Mouse (Mus musculus) MEL (cell line): Measurements from ENCODE around the gene Ryr3. TPM values are rescaled to one million over a fixed set of nuclear protein-coding genes. Genes with fewer than 3 reads are reported as not detected.

Experiments
- DNase-seq: peaks from one replicate; pipeline ENCODE4 v3.0.0; 2011; ENCODE audit warnings: low read depth, low spot score
- H3K27ac ChIP-seq: 2 replicates; pipeline ENCODE4 v1.5.1; 2012; ENCODE audit warnings: low read depth, mild to moderate bottlenecking, control low read depth, low read length, moderate library complexity; ENCODE audit not compliant: control insufficient read depth
- H3K27me3 ChIP-seq, 2 experiments: fragments of 150-350 bp in 1 of 2; sonication (generic) in 1 of 2; 2 replicates each; pipeline ENCODE4 v1.6.1; 2012; ENCODE audit warnings: low read length in 2 of 2, mild to moderate bottlenecking in 2 of 2, improper control_type of control experiment in 1 of 2, moderate library complexity in 1 of 2; ENCODE audit not compliant: insufficient read depth in 2 of 2, control insufficient read depth in 1 of 2
- H3K36me3 ChIP-seq, 2 experiments: 2 replicates each; pipeline ENCODE4 v1.6.1; 2012 to 2014; ENCODE audit warnings: low read length in 2 of 2, improper control_type of control experiment in 1 of 2, inconsistent platforms in 1 of 2, mild to moderate bottlenecking in 1 of 2; ENCODE audit not compliant: insufficient read depth in 2 of 2, control insufficient read depth in 1 of 2
- H3K4me1 ChIP-seq, 2 experiments: fragments of 150-350 bp in 1 of 2; sonication (generic) in 1 of 2; 2 replicates each; pipeline ENCODE4 v1.6.1; 2012; ENCODE audit warnings: low read length in 2 of 2, improper control_type of control experiment in 1 of 2, mild to moderate bottlenecking in 1 of 2; ENCODE audit not compliant: insufficient read depth in 2 of 2, control insufficient read depth in 1 of 2
- H3K4me3 ChIP-seq, 2 experiments: fragments of 150-350 bp in 1 of 2; sonication (generic) in 1 of 2; 2 replicates each; pipeline ENCODE4 v1.5.1; 2012; ENCODE audit warnings: low read depth in 2 of 2, low read length in 2 of 2, mild to moderate bottlenecking in 2 of 2, moderate library complexity in 2 of 2, control low read depth in 1 of 2, improper control_type of control experiment in 1 of 2; ENCODE audit not compliant: control insufficient read depth in 1 of 2, insufficient read depth in 1 of 2
- H3K79me2 ChIP-seq: 2 replicates; pipeline ENCODE4 v1.6.1; 2012; ENCODE audit warnings: mild to moderate bottlenecking, low read length, moderate library complexity; ENCODE audit not compliant: control insufficient read depth, poor library complexity, insufficient read depth
- H3K9ac ChIP-seq: 2 replicates; pipeline ENCODE4 v1.6.1; 2012; ENCODE audit warnings: low read depth, mild to moderate bottlenecking, control low read depth, low read length, moderate library complexity; ENCODE audit not compliant: control insufficient read depth, poor library complexity, severe bottlenecking
- H3K9me3 ChIP-seq: fragments of 150-350 bp; sonication (generic); replicated peaks from 2 replicates; pipeline ENCODE4 v1.6.1; 2012; ENCODE audit warnings: mild to moderate bottlenecking, low read length, improper control_type of control experiment, moderate library complexity; ENCODE audit not compliant: insufficient read depth
- BHLHE40 ChIP-seq: IDR thresholded peaks from 2 replicates; pipeline ENCODE4 v1.6.1; 2012; ENCODE audit warnings: low read depth, mild to moderate bottlenecking, inconsistent platforms, low read length, improper control_type of control experiment, borderline replicate concordance
- CHD2 ChIP-seq: IDR thresholded peaks from 2 replicates; pipeline ENCODE4 v1.6.1; 2011; ENCODE audit warnings: low read length, improper control_type of control experiment
- CTCF ChIP-seq, 3 experiments: IDR thresholded peaks in 2 of 3; conservative IDR thresholded peaks in 1 of 3; 2 replicates each; pipeline ENCODE4 v1.5.1; 2011 to 2012; ENCODE audit warnings: low read length in 3 of 3, low read depth in 2 of 3, mild to moderate bottlenecking in 2 of 3, improper control_type of control experiment in 1 of 3, inconsistent platforms in 1 of 3, mixed read lengths in 1 of 3, moderate library complexity in 1 of 3; ENCODE audit not compliant: control insufficient read depth in 1 of 3, insufficient read depth in 1 of 3, poor library complexity in 1 of 3, severe bottlenecking in 1 of 3
- EP300 ChIP-seq, 2 experiments: IDR thresholded peaks; 2 replicates each; pipeline ENCODE4 v1.6.1; 2011; ENCODE audit warnings: improper control_type of control experiment in 2 of 2, low read length in 2 of 2, low read depth in 1 of 2, mild to moderate bottlenecking in 1 of 2
- GABPA ChIP-seq: IDR thresholded peaks from 2 replicates; pipeline ENCODE4 v1.6.1; 2012; ENCODE audit warnings: low read depth, mild to moderate bottlenecking, inconsistent platforms, low read length, improper control_type of control experiment, moderate library complexity
- GATA1 ChIP-seq: IDR thresholded peaks from 2 replicates; pipeline ENCODE4 v1.6.1; 2011; ENCODE audit warnings: low read depth, low read length, improper control_type of control experiment
- HCFC1 ChIP-seq: IDR thresholded peaks from 2 replicates; pipeline ENCODE4 v1.6.1; 2012; ENCODE audit warnings: low read depth, mild to moderate bottlenecking, inconsistent platforms, low read length, improper control_type of control experiment, moderate library complexity
- MAFK ChIP-seq: IDR thresholded peaks from 2 replicates; pipeline ENCODE4 v1.6.1; 2011; ENCODE audit warnings: low read depth, mild to moderate bottlenecking, low read length, improper control_type of control experiment, borderline replicate concordance
- MAX ChIP-seq: IDR thresholded peaks from 2 replicates; pipeline ENCODE4 v1.6.1; 2011; ENCODE audit warnings: low read length, improper control_type of control experiment
- MEF2A ChIP-seq: IDR thresholded peaks from 2 replicates; pipeline ENCODE4 v1.6.1; 2014; ENCODE audit warnings: low read depth, mild to moderate bottlenecking, inconsistent platforms, low read length, improper control_type of control experiment; ENCODE audit not compliant: poor library complexity, insufficient replicate concordance, severe bottlenecking; ENCODE audit errors: extremely low read depth
- MYC ChIP-seq: IDR thresholded peaks from 2 replicates; pipeline ENCODE4 v1.6.1; 2011; ENCODE audit warnings: low read depth, mild to moderate bottlenecking, low read length, improper control_type of control experiment, moderate library complexity
- NELFE ChIP-seq: IDR thresholded peaks from 2 replicates; pipeline ENCODE4 v1.6.1; 2011; ENCODE audit warnings: low read depth, low read length, improper control_type of control experiment
- POLR2A ChIP-seq, 2 experiments: IDR thresholded peaks; 2 replicates each; pipeline ENCODE4 v1.6.1; 2011 to 2012; ENCODE audit warnings: low read length in 2 of 2, mild to moderate bottlenecking in 2 of 2, control low read depth in 1 of 2, improper control_type of control experiment in 1 of 2, low read depth in 1 of 2, moderate library complexity in 1 of 2; ENCODE audit not compliant: control insufficient read depth in 1 of 2, insufficient read depth in 1 of 2, poor library complexity in 1 of 2
- POLR2AphosphoS5 ChIP-seq: IDR thresholded peaks from 2 replicates; pipeline ENCODE4 v1.6.1; 2012; ENCODE audit warnings: low read depth, borderline replicate concordance, mild to moderate bottlenecking, inconsistent platforms, low read length, moderate library complexity, mixed read lengths
- RCOR1 ChIP-seq: IDR thresholded peaks from 2 replicates; pipeline ENCODE4 v1.6.1; 2012; ENCODE audit warnings: low read depth, mild to moderate bottlenecking, inconsistent platforms, low read length, improper control_type of control experiment
- SMC3 ChIP-seq: IDR thresholded peaks from 2 replicates; pipeline ENCODE4 v1.6.1; 2011; ENCODE audit warnings: low read depth, low read length, improper control_type of control experiment
- TAL1 ChIP-seq: IDR thresholded peaks from 2 replicates; pipeline ENCODE4 v1.6.1; 2012; ENCODE audit warnings: mild to moderate bottlenecking, inconsistent platforms, low read length, moderate library complexity, mixed read lengths
- TCF12 ChIP-seq: IDR thresholded peaks from 2 replicates; pipeline ENCODE4 v1.6.1; 2014; ENCODE audit warnings: low read depth, mild to moderate bottlenecking, inconsistent platforms, low read length, improper control_type of control experiment, moderate library complexity
- UBTF ChIP-seq: IDR thresholded peaks from 2 replicates; pipeline ENCODE4 v1.6.1; 2012; ENCODE audit warnings: low read depth, mild to moderate bottlenecking, inconsistent platforms, low read length, improper control_type of control experiment, moderate library complexity, borderline replicate concordance; ENCODE audit not compliant: insufficient read depth
- USF1 ChIP-seq: IDR thresholded peaks from 2 replicates; pipeline ENCODE4 v1.6.1; 2014; ENCODE audit warnings: low read depth, mild to moderate bottlenecking, inconsistent platforms, low read length, improper control_type of control experiment, moderate library complexity
- USF2 ChIP-seq, 2 experiments: IDR thresholded peaks; 2 replicates each; pipeline ENCODE4 v1.6.1; 2011 to 2012; ENCODE audit warnings: improper control_type of control experiment in 2 of 2, low read length in 2 of 2, borderline replicate concordance in 1 of 2, inconsistent platforms in 1 of 2, low read depth in 1 of 2, mild to moderate bottlenecking in 1 of 2; ENCODE audit not compliant: insufficient read depth in 1 of 2
- ZNF384 ChIP-seq: IDR thresholded peaks from 2 replicates; pipeline ENCODE4 v1.6.1; 2012; ENCODE audit warnings: low read depth, mild to moderate bottlenecking, inconsistent platforms, low read length, improper control_type of control experiment
- polyA plus RNA-seq, 2 experiments: library from polyadenylated mRNA; stranded (reverse) in 1 of 2; unstranded in 1 of 2; fragments of >175 nt in 1 of 2; fragments of >200 nt in 1 of 2; gene quantifications; 2 replicates each; pipeline versions ENCODE4 v1.2.1 to v1.2.4; 2012; ENCODE audit warnings: low replicate concordance in 2 of 2, low read depth in 1 of 2; ENCODE audit not compliant: insufficient read length in 2 of 2, insufficient read depth in 1 of 2, missing spikeins in 1 of 2
- total RNA-seq: library from RNA; depleted of rRNA; stranded (reverse); fragments of 300-350 nt; gene quantifications from 2 replicates; pipeline ENCODE4 v1.2.3, GENCODE M21; 2012

Gene Ryr3
- total and polyA plus RNA-seq, 3 experiments: 0.04 TPM; not detected in 2

- no peaks in the 10 kb centered on the region for H3K4me1 ChIP-seq
- H3K36me3 ChIP-seq: no peaks in the 10 kb centered on the region
- H3K79me2 ChIP-seq: no peaks in the 10 kb centered on the region
- H3K27me3 ChIP-seq: no peaks in the 10 kb centered on the region
- DNase-seq: no peak
- no peak overlapping the region for H3K4me3 ChIP-seq
- H3K9me3 ChIP-seq: no peaks in the 10 kb centered on the region
- TF ChIP-seq GATA1 (no peak), POLR2AphosphoS5 (no peak), POLR2A (IDR thresholded peaks at IDR 0.05; ENCODE audit: control insufficient read depth in 1 of 2, insufficient read depth in 1 of 2, low read depth in 1 of 2, low read length in 2 of 2, poor library complexity in 1 of 2) (no peak), TAL1 (no peak), MYC (no peak), NELFE (no peak), ZNF384 (no peak), HCFC1 (no peak), MAX (no peak), USF2 (IDR thresholded peaks at IDR 0.05; ENCODE audit: borderline replicate concordance in 1 of 2, insufficient read depth in 1 of 2, low read depth in 1 of 2, low read length in 2 of 2) (no peak), RCOR1 (no peak), UBTF (no peak), TCF12 (no peak), CTCF (IDR thresholded peaks at IDR 0.05 in 2 of 3, conservative IDR thresholded peaks at IDR 0.05 in 1 of 3; ENCODE audit: control insufficient read depth in 1 of 3, insufficient read depth in 1 of 3, low read depth in 2 of 3, low read length in 3 of 3, poor library complexity in 1 of 3, severe bottlenecking in 1 of 3) (no peak), CHD2 (no peak)
- TF ChIP-seq, all 39 proteins: peak for 0
- H3K27ac ChIP-seq: no peak overlapping the region
- no peak overlapping the region for H3K9ac ChIP-seq
Measured at GRCm38 (mm10) chr2:113137766-113138165, 79.1 kb downstream of the Ryr3 start.

GRCm38 (mm10) chr2:113123476-113123875, 93.4 kb downstream of the Ryr3 start:
- Histone ChIP-seq H3K27ac (no peak overlapping the region), H3K27me3 (no peaks in the 10 kb centered on the region), H3K4me1 (no peaks in the 10 kb centered on the region), H3K36me3 (no peaks in the 10 kb centered on the region), H3K9ac (no peak overlapping the region), H3K9me3 (no peaks in the 10 kb centered on the region), H3K79me2 (no peaks in the 10 kb centered on the region), H3K4me3 (no peak overlapping the region)
- TF ChIP-seq EP300 (IDR thresholded peaks at IDR 0.05; ENCODE audit: low read depth in 1 of 2, low read length in 2 of 2): no peak
- TF ChIP-seq GABPA: no peak
- no peak for TF ChIP-seq HCFC1
- TF ChIP-seq MEF2A: no peak
- TF ChIP-seq GATA1: no peak
- TF ChIP-seq MAX: no peak
- TF ChIP-seq BHLHE40: no peak
- no peak for TF ChIP-seq UBTF
- TF ChIP-seq MAFK: no peak
- TF ChIP-seq CTCF (IDR thresholded peaks at IDR 0.05 in 2 of 3, conservative IDR thresholded peaks at IDR 0.05 in 1 of 3; ENCODE audit: control insufficient read depth in 1 of 3, insufficient read depth in 1 of 3, low read depth in 2 of 3, low read length in 3 of 3, poor library complexity in 1 of 3, severe bottlenecking in 1 of 3): no peak
- no peak for TF ChIP-seq SMC3
- no peak for TF ChIP-seq TAL1
- no peak for TF ChIP-seq USF1
- TF ChIP-seq TCF12: no peak
- DNase-seq: no peak
